Mouse (Mus musculus): ENCODE results near the gene Mamdc4. TPM values are rescaled to one million over a fixed set of nuclear protein-coding genes. Genes with fewer than 3 reads are reported as not detected.

Gene Mamdc4
- polyA plus RNA-seq, 1 experiment: 1.0 TPM

- H3K4me1 ChIP-seq (ENCODE audit: control insufficient read depth, insufficient read depth, low read length): no peaks in the 10 kb centered on the region
- no peak for TF ChIP-seq POLR2A (IDR thresholded peaks at IDR 0.05; ENCODE audit: low read depth, low read length)
- TF ChIP-seq CTCF (IDR thresholded peaks at IDR 0.05; ENCODE audit: borderline replicate concordance, insufficient read depth, low read length): no peak
- H3K27ac ChIP-seq (ENCODE audit: insufficient read depth, low read length): no peak overlapping the region
- H3K4me3 ChIP-seq (ENCODE audit: insufficient read depth, low read length): no peak overlapping the region
Measured at GRCm38 (mm10) chr2:25583571-25583970, 8.9 kb upstream of the Mamdc4 start.

GRCm38 (mm10) chr2:25583120-25583481, 8.5 kb upstream of the Mamdc4 start:
- Histone ChIP-seq H3K4me1 (ENCODE audit: control insufficient read depth, insufficient read depth, low read length) (no peaks in the 10 kb centered on the region), H3K4me3 (ENCODE audit: insufficient read depth, low read length) (no peak overlapping the region), H3K27ac (ENCODE audit: insufficient read depth, low read length) (no peak overlapping the region)
- TF ChIP-seq POLR2A (IDR thresholded peaks at IDR 0.05; ENCODE audit: low read depth, low read length) (no peak), CTCF (IDR thresholded peaks at IDR 0.05; ENCODE audit: borderline replicate concordance, insufficient read depth, low read length) (no peak)

GRCm38 (mm10) chr2:25582466-25583119, 7.9 kb upstream of the Mamdc4 start:
- TF ChIP-seq POLR2A (IDR thresholded peaks at IDR 0.05; ENCODE audit: low read depth, low read length) (no peak), CTCF (IDR thresholded peaks at IDR 0.05; ENCODE audit: borderline replicate concordance, insufficient read depth, low read length) (no peak)
- Histone ChIP-seq H3K27ac (ENCODE audit: insufficient read depth, low read length) (no peak overlapping the region), H3K4me3 (ENCODE audit: insufficient read depth, low read length) (no peak overlapping the region), H3K4me1 (ENCODE audit: control insufficient read depth, insufficient read depth, low read length) (no peaks in the 10 kb centered on the region)

- TF ChIP-seq CTCF (IDR thresholded peaks at IDR 0.05; ENCODE audit: borderline replicate concordance, insufficient read depth, low read length) (no peak), POLR2A (IDR thresholded peaks at IDR 0.05; ENCODE audit: low read depth, low read length) (no peak)
- H3K27ac ChIP-seq (ENCODE audit: insufficient read depth, low read length): no peak overlapping the region
- no peak overlapping the region for H3K4me3 ChIP-seq (ENCODE audit: insufficient read depth, low read length)
- no peaks in the 10 kb centered on the region for H3K4me1 ChIP-seq (ENCODE audit: control insufficient read depth, insufficient read depth, low read length)
Measured at GRCm38 (mm10) chr2:25581901-25582301, 7.3 kb upstream of the Mamdc4 start.

- TF ChIP-seq CTCF (IDR thresholded peaks at IDR 0.05; ENCODE audit: borderline replicate concordance, insufficient read depth, low read length) (peak; percentile 54; the same call in 1 of the 2 replicates), POLR2A (IDR thresholded peaks at IDR 0.05; ENCODE audit: low read depth, low read length) (no peak)
- H3K27ac ChIP-seq (ENCODE audit: insufficient read depth, low read length): no peak within 1 kb of the TSS
- H3K4me1 ChIP-seq (ENCODE audit: control insufficient read depth, insufficient read depth, low read length): no peaks in the 10 kb centered on the region
- no peak within 1 kb of the TSS for H3K4me3 ChIP-seq (ENCODE audit: insufficient read depth, low read length)
Measured at GRCm38 (mm10) chr2:25581294-25581864, 6.7 kb upstream of the Mamdc4 start, which contains the start of gene Ajm1. Gene Ajm1, minus strand, starts transcription at chr2:25581757.

GRCm38 (mm10) chr2:25580621-25581101, 6.0 kb upstream of the Mamdc4 start:
- H3K27ac ChIP-seq (ENCODE audit: insufficient read depth, low read length): no peak overlapping the region
- H3K4me3 ChIP-seq (ENCODE audit: insufficient read depth, low read length): no peak overlapping the region
- TF ChIP-seq POLR2A (IDR thresholded peaks at IDR 0.05; ENCODE audit: low read depth, low read length) (no peak), CTCF (IDR thresholded peaks at IDR 0.05; ENCODE audit: borderline replicate concordance, insufficient read depth, low read length) (no peak)
- peaks cover 3% of the 10 kb centered on the region; the same call in 1 of the 2 replicates for H3K4me1 ChIP-seq (ENCODE audit: control insufficient read depth, insufficient read depth, low read length)

GRCm38 (mm10) chr2:25579737-25580460, 5.3 kb upstream of the Mamdc4 start:
- no peak overlapping the region for H3K27ac ChIP-seq (ENCODE audit: insufficient read depth, low read length)
- H3K4me3 ChIP-seq (ENCODE audit: insufficient read depth, low read length): no peak overlapping the region
- TF ChIP-seq POLR2A (IDR thresholded peaks at IDR 0.05; ENCODE audit: low read depth, low read length) (no peak), CTCF (IDR thresholded peaks at IDR 0.05; ENCODE audit: borderline replicate concordance, insufficient read depth, low read length) (peak; percentile 59; the same call in 1 of the 2 replicates)
- peaks cover 6% of the 10 kb centered on the region; the same call in 1 of the 2 replicates for H3K4me1 ChIP-seq (ENCODE audit: control insufficient read depth, insufficient read depth, low read length)

- Histone ChIP-seq H3K27ac (ENCODE audit: insufficient read depth, low read length) (no peak overlapping the region), H3K4me3 (ENCODE audit: insufficient read depth, low read length) (no peak overlapping the region), H3K4me1 (ENCODE audit: control insufficient read depth, insufficient read depth, low read length) (peaks cover 6% of the 10 kb centered on the region; the same call in 1 of the 2 replicates)
- TF ChIP-seq POLR2A (IDR thresholded peaks at IDR 0.05; ENCODE audit: low read depth, low read length) (no peak), CTCF (IDR thresholded peaks at IDR 0.05; ENCODE audit: borderline replicate concordance, insufficient read depth, low read length) (no peak)
Measured at GRCm38 (mm10) chr2:25578796-25579736, 4.4 kb upstream of the Mamdc4 start.
